Mouse (Mus musculus) embryonic facial prominence, embryonic 12.5 days (tissue): Measurements from ENCODE around the gene Slc12a8. TPM values are rescaled to one million over a fixed set of nuclear protein-coding genes. Genes with fewer than 3 reads are reported as not detected.

Experiments
- ATAC-seq: fragments of 200-750 bp; cut with Nextera tagmentation; 2 replicates; pipeline ENCODE4 v1.8.0; 2017; ENCODE audit not compliant: insufficient number of reproducible peaks, insufficient read depth, low FRiP score, low TSS enrichment
- H3K27ac ChIP-seq: fragments of 300-500 bp; sonication (generic); 2 replicates; pipeline ENCODE4 v1.5.1; 2016; ENCODE audit warnings: mild to moderate bottlenecking
- H3K27me3 ChIP-seq: fragments of 300-500 bp; sonication (generic); 2 replicates; pipeline ENCODE4 v1.6.1; 2016; ENCODE audit warnings: mild to moderate bottlenecking, moderate library complexity
- H3K36me3 ChIP-seq: fragments of 300-500 bp; sonication (generic); 2 replicates; pipeline ENCODE4 v1.6.1; 2016; ENCODE audit warnings: mild to moderate bottlenecking
- H3K4me1 ChIP-seq: fragments of 300-500 bp; sonication (generic); 2 replicates; pipeline ENCODE4 v1.6.1; 2016
- H3K4me2 ChIP-seq: fragments of 300-500 bp; sonication (generic); replicated peaks from 2 replicates; pipeline ENCODE4 v1.6.1; 2016; ENCODE audit warnings: mild to moderate bottlenecking, moderate library complexity
- H3K4me3 ChIP-seq: fragments of 300-500 bp; sonication (generic); 2 replicates; pipeline ENCODE4 v1.5.1; 2016; ENCODE audit warnings: mild to moderate bottlenecking
- H3K9ac ChIP-seq: fragments of 300-500 bp; sonication (generic); 2 replicates; pipeline ENCODE4 v1.6.1; 2016; ENCODE audit warnings: mild to moderate bottlenecking, moderate library complexity
- H3K9me3 ChIP-seq: fragments of 300-500 bp; sonication (generic); 2 replicates; pipeline ENCODE4 v1.6.1; 2016; ENCODE audit warnings: mild to moderate bottlenecking, moderate library complexity
- WGBS: fragments of 180-500 bp; shearing (Covaris S2); methylation state at CpG from one replicate; pipeline ENCODE4 v1.1.7; 2016; 5-methylcytosine and 5-hydroxymethylcytosine counted together
- polyA plus RNA-seq: library from polyadenylated mRNA; unstranded; fragments of >200 nt; fragmentation: Nextera tagmentation; extraction: Ambion mirVana; gene quantifications from 2 replicates; pipeline ENCODE4 v1.2.1, GENCODE M21; 2016

Gene Slc12a8
- polyA plus RNA-seq, 1 experiment from 2014 or later: 0.65 TPM

DNA sequence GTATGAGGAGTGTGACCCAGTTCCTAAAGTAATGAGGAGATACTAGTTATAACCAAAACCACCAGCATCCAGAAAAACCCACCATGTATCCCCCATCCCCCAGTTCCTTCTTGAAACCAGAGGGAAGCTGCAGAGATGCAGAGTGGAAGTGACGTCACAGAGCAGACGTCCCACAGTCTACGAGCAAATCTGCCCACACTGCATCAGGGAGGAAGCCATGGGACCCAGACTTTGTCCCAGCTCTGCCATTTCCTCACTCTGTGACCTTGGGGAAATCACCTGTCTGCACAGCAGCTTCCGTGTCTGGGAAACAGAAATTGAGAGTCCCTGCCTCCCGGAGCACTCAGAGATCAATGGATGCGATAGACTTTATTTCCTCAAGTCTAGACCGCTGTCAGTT is 56.6 kb downstream of the Slc12a8 start:
- no peak overlapping the region for H3K27ac ChIP-seq
- no peak for ATAC-seq

DNA sequence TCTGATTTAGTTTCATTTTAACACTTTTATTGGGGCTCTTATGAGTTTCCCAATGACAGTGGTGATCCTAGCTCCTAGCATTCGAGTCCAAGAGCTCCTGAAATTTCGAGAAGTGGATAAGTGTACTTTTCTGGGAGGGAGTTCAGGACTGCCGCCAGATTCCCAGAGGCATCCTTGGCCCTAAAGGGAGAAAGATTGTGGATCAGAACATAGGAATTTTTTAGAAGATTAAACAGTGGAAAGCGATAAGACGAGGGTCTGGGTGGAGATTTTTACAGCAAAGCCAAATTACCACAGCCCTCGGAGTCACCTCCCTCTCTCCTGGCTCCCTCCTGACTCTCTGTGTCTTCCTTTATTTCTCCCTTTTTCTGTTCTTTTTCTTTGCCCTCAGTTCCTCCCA is 58.6 kb downstream of the Slc12a8 start:
- 85% methylated on average over 6 of the region's 6 CpGs for WGBS
- Histone ChIP-seq H3K9me3 (no peaks in the 10 kb centered on the region), H3K4me1 (peaks cover 5% of the 10 kb centered on the region), H3K9ac (no peak overlapping the region), H3K4me2 (no peak overlapping the region), H3K27me3 (no peaks in the 10 kb centered on the region), H3K4me3 (no peak overlapping the region), H3K36me3 (no peaks in the 10 kb centered on the region), H3K27ac (no peak overlapping the region)
- no peak for ATAC-seq

More for the DNA sequence above, 56.6 kb downstream of the Slc12a8 start:
- H3K9me3 ChIP-seq: no peaks in the 10 kb centered on the region
- no peak overlapping the region for H3K9ac ChIP-seq
- WGBS: 82% methylated on average over 7 of the region's 7 CpGs
- no peaks in the 10 kb centered on the region for H3K4me1 ChIP-seq
- H3K4me2 ChIP-seq: no peak overlapping the region
- no peak overlapping the region for H3K4me3 ChIP-seq
- no peaks in the 10 kb centered on the region for H3K27me3 ChIP-seq
- no peaks in the 10 kb centered on the region for H3K36me3 ChIP-seq

DNA sequence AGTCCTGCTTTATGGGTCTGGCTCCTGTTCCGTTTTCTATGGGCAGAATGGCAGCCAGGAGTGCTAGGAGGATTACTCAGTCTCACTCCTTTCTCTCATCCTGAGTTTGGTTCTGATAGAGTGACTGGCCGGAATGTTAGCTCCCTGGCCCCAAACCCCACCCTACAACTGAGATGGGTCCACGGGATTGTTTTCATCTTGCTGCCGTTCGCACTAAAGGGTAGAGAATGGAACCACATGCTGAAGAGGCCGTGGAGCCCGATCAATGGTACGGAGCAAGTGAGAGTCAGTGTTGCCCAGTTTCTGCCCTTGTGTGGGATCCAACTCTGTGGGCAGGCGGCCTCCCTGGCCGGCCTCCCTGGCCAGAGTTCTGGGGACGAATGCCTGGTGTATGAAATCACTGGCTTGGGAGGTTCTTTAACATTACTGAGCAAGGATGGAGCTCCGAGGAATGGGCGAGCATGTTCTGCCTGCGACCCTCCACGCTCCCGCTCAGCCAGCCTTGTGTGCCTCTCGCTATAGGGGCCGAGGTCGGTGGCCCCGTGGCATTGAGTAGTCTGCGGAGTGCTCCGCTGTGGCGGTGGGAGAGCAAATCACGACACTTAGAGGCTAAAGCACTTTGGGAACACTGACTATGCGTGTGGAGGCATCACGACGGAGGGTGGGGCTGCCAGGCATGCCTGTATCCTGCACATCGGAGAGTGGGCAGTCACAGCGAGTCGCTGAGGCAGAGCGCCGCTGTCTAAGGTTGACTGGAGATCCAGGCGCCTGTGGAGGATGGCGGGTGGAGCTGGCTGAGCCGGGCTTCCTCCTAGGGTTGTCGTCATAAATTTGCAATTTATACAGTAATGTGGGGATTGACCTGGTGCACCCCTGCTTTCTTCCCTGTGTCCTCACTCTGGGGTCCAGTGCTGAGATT is 59.4 kb downstream of the Slc12a8 start:
- WGBS: 76% methylated on average over 36 of the region's 36 CpGs
- ATAC-seq: peak; percentile 68
- H3K27me3 ChIP-seq: no peaks in the 10 kb centered on the region
- no peak overlapping the region for H3K4me2 ChIP-seq
- H3K27ac ChIP-seq: no peak overlapping the region
- H3K9ac ChIP-seq: no peak overlapping the region
- no peaks in the 10 kb centered on the region for H3K9me3 ChIP-seq
- no peak overlapping the region for H3K4me3 ChIP-seq
- H3K4me1 ChIP-seq: peaks cover 9% of the 10 kb centered on the region
- H3K36me3 ChIP-seq: no peaks in the 10 kb centered on the region

GRCm38 (mm10) chr16:33578462-33578861 is 61.3 kb downstream of the Slc12a8 start:
- Histone ChIP-seq H3K36me3 (no peaks in the 10 kb centered on the region), H3K4me3 (no peak overlapping the region), H3K27ac (no peak overlapping the region), H3K4me2 (no peak overlapping the region), H3K9ac (no peak overlapping the region), H3K4me1 (peaks cover 9% of the 10 kb centered on the region), H3K27me3 (no peaks in the 10 kb centered on the region), H3K9me3 (no peaks in the 10 kb centered on the region)
- ATAC-seq: no peak
- WGBS: 76% methylated on average over 3 of the region's 3 CpGs

GRCm38 (mm10) chr16:33580331-33580730 is 63.2 kb downstream of the Slc12a8 start:
- WGBS: 75% methylated on average over 2 of the region's 2 CpGs
- no peak overlapping the region for H3K4me2 ChIP-seq
- H3K4me3 ChIP-seq: no peak overlapping the region
- peak overlapping the region; percentile 73 for H3K27ac ChIP-seq
- H3K36me3 ChIP-seq: no peaks in the 10 kb centered on the region
- H3K9ac ChIP-seq: no peak overlapping the region
- no peak for ATAC-seq
- H3K9me3 ChIP-seq: no peaks in the 10 kb centered on the region
- H3K4me1 ChIP-seq: peaks cover 28% of the 10 kb centered on the region
- H3K27me3 ChIP-seq: no peaks in the 10 kb centered on the region

DNA sequence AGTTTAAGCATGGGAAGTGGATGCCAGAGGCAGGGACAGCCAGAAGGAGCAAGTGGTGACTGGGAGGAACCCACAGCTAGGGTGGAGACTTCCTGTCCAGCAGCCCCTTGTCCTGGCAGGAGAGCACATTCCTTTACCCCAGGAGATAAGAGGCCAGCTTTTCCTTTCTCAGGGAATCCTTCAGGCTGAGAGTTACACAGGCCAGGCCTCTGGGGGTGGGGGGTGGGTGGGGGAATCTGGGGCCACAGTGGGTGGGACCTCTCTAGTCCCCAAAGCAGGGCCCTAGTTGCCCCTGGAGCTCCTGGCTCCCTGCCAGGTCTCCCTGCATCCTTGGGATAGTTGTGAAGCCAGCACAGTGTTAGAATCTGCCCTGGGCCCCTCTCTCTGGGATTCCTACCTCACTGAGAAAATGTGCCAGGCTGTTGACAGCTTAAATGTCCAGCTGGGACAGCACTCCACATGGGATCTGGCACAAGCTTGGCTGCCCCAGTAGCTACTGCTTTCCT is 63.7 kb downstream of the Slc12a8 start:
- H3K9me3 ChIP-seq: no peaks in the 10 kb centered on the region
- H3K4me1 ChIP-seq: peaks cover 29% of the 10 kb centered on the region
- no peaks in the 10 kb centered on the region for H3K36me3 ChIP-seq
- H3K27ac ChIP-seq: peak overlapping the region; percentile 73
- no peak overlapping the region for H3K4me3 ChIP-seq
- no peaks in the 10 kb centered on the region for H3K27me3 ChIP-seq
- H3K4me2 ChIP-seq: no peak overlapping the region
- ATAC-seq: 0 out of 2 replicates have a peak, but pooled peaks have one; percentile 6
- H3K9ac ChIP-seq: no peak overlapping the region

GRCm38 (mm10) chr16:33581661-33582099 is 64.6 kb downstream of the Slc12a8 start:
- Histone ChIP-seq H3K4me3 (no peak overlapping the region), H3K9ac (no peak overlapping the region), H3K4me1 (peaks cover 29% of the 10 kb centered on the region), H3K4me2 (no peak overlapping the region), H3K27me3 (no peaks in the 10 kb centered on the region), H3K27ac (no peak overlapping the region), H3K9me3 (no peaks in the 10 kb centered on the region), H3K36me3 (no peaks in the 10 kb centered on the region)
- no peak for ATAC-seq
- WGBS: 64% methylated on average over 4 of the region's 4 CpGs

- no peak overlapping the region for H3K4me2 ChIP-seq
- no peak overlapping the region for H3K27ac ChIP-seq
- H3K9ac ChIP-seq: no peak overlapping the region
- 93% methylated on average over 8 of the region's 8 CpGs for WGBS
- ATAC-seq: no peak
- no peak overlapping the region for H3K4me3 ChIP-seq
- no peaks in the 10 kb centered on the region for H3K27me3 ChIP-seq
- H3K9me3 ChIP-seq: no peaks in the 10 kb centered on the region
- peaks cover 29% of the 10 kb centered on the region for H3K4me1 ChIP-seq
- H3K36me3 ChIP-seq: no peaks in the 10 kb centered on the region
Measured at GRCm38 (mm10) chr16:33582495-33582894, 65.4 kb downstream of the Slc12a8 start.

- Histone ChIP-seq H3K4me2 (peak overlapping the region; percentile 47), H3K27ac (peak overlapping the region; percentile 88), H3K9me3 (no peaks in the 10 kb centered on the region), H3K27me3 (no peaks in the 10 kb centered on the region), H3K4me1 (peaks cover 29% of the 10 kb centered on the region), H3K4me3 (no peak overlapping the region), H3K9ac (no peak overlapping the region), H3K36me3 (no peaks in the 10 kb centered on the region)
- no peak for ATAC-seq
- 78% methylated on average over 3 of the region's 3 CpGs for WGBS
Measured at GRCm38 (mm10) chr16:33583333-33583732, 66.2 kb downstream of the Slc12a8 start.

GRCm38 (mm10) chr16:33583881-33584454 is 66.8 kb downstream of the Slc12a8 start:
- WGBS: 16% methylated on average over 19 of the region's 19 CpGs
- Histone ChIP-seq H3K4me2 (peak overlapping the region; percentile 47), H3K36me3 (no peaks in the 10 kb centered on the region), H3K9ac (0 out of 2 replicates have a peak overlapping the region, but pooled peaks have one; percentile 4), H3K27me3 (no peaks in the 10 kb centered on the region), H3K27ac (peak overlapping the region; percentile 88), H3K4me3 (peak overlapping the region; percentile 14; the same call in 1 of the 2 replicates), H3K4me1 (peaks cover 29% of the 10 kb centered on the region), H3K9me3 (no peaks in the 10 kb centered on the region)
- ATAC-seq: no peak

- 13% methylated on average over 13 of the region's 13 CpGs for WGBS
- Histone ChIP-seq H3K4me2 (peak overlapping the region; percentile 47), H3K9ac (0 out of 2 replicates have a peak overlapping the region, but pooled peaks have one; percentile 4), H3K27me3 (no peaks in the 10 kb centered on the region), H3K4me3 (peak overlapping the region; percentile 14; the same call in 1 of the 2 replicates), H3K9me3 (no peaks in the 10 kb centered on the region), H3K27ac (peak overlapping the region; percentile 88), H3K4me1 (peaks cover 29% of the 10 kb centered on the region), H3K36me3 (no peaks in the 10 kb centered on the region)
- ATAC-seq: peak; percentile 42; the same call in 1 of the 2 replicates
Measured at GRCm38 (mm10) chr16:33584455-33585082, 67.4 kb downstream of the Slc12a8 start.
